Mouse (Mus musculus) brain, embryonic 18.5 days (tissue): ENCODE data around the gene Igfbp5.

Experiments used
- DNase-seq: peaks from one replicate; pipeline ENCODE4 v3.0.0-alpha.2; 2012; ENCODE audit warnings: low read depth, low spot score

Gene Igfbp5

DNA sequence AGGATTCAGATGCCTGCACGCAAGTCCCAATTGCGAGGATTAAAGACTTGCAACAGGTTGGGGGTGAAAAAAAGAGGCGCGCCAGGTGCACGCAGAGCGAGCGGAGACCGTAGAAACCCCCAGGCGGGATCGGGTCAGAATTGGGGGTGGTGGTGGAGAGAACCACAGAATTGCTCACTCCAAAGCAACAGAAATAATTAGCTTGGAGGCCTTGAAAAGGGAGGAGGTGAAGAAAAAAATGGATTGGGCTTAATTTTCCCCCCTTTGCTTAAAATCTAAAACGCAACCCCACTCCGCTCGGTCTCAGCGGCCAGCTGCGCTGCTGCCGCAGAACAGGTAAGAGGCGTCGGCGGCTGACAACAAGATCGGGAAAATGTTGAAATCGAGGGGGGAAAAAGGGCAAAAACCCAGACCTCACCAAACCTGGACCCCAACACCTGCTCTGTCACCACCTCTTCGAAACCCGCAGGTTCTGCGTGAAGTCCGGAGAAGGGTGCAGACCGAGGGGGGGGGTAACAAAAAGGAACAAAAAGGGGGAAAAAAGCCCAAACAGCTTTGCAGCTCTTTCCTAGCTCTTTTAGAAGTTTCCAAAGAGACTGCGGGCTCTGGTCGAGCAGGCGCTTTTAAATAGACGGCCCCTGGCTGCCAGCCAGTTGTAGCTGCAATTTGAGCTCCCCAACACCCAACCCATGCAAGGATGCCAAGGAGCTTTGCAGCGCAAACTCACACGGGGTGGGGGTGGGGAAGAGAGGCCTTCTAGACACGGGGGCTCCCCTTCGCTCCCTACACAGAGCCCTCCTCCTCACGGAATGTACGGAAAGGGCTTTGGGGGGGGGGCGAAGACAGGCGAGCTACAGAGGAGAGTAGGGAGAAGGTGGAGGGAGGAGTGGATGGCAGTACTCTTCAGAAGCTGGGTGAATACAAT lies at the start of gene Igfbp5:
TSS of gene Igfbp5 (minus strand) at position 598 of the 925 bp plus-strand sequence.
- no peak for DNase-seq

DNA sequence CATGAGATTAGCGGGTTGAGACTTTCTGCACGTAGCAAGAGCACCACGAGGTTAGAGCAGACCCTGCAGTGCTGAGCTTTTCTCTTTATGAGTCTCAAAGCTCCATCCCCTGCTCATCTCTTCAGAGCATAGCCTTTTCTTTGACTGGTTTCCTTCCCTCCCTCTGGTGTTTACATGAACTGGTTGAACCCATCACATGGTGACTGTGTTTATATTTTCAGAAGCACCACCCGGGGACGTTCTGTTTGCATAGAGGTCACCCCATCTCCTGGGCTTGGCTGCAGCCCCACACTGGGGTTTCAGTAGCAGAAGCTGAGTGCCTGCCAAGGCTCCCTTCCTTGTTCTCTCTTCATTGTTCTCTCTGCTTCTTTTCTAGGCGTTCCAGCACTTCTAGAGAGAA lies 40.1 kb upstream of the Igfbp5 start:
- no peak for DNase-seq

DNA sequence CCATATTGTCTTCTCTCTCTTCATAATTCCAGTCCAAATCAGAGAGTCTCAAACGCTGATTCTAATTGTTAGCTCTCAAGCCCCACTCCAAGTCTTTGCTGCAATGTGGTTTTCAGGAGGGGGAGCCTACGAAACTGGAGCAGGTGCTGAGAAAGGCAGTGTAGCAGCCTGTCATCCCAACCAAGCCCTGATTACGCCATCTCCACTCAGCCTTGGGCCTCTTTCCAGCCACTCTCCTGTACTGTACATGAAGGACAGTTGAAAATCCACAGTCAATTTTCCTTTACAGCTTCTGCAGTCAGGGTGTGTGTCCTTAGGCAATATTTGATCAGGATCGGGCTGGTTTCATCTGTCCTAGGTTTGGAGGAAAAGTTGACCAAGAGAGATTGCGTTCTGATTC lies 38.4 kb upstream of the Igfbp5 start:
- no peak for DNase-seq

DNA sequence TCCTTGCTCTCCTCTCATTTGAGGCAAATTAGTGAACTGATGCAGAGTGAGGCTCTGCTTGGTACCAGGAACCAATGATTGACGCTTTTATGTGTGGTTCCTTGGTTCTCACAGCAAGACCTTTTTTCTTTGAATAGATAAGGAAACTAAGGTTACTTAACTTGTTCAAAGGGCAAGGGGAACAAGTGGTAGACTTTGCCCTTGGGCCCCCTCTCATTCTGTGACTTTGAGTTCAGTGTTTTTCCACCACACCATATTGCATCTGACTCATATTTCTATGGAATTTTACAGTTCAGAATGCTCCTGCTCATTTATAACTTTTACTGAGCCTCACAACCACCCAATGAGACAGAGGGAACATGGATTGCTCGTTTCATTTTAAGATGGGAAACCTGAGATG lies 21.1 kb upstream of the Igfbp5 start:
- no peak for DNase-seq

DNA sequence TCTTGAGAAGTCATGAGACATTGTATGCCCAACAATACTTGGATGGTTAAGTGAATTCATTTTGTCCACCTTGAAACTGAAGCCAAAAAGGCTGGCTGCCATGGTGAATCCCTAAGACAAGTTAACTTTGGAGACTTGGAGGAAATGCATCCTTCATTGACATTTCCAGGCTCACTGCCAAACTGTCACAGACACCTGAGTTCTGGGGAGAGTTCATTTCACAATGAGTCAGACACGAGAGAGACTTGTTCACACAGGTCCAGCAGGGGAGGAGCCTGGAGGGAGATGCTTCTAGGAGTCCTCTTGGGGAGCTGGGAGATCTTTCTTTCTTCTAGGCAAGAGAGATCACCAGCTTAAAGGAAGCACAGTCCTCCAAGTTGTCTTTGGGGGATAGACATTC lies 13.2 kb upstream of the Igfbp5 start:
- no peak for DNase-seq

DNA sequence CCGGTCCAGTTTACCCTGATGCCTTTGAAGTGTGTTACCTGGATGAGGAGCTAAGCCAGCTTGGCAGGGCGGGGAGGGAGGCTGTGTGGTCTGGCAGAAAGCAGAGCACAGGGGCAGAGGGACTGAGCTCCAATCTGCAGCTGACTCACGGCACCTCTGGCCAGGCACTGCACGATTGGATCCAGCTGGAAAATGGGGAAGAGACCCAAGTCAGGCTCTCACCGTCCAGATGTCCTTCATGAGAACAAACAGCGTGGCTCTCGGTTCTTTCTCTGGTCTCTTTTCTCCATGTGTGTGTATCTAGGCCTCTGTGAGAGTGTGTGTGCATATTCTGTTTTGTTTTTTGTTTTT lies 11.1 kb upstream of the Igfbp5 start:
- no peak for DNase-seq

DNA sequence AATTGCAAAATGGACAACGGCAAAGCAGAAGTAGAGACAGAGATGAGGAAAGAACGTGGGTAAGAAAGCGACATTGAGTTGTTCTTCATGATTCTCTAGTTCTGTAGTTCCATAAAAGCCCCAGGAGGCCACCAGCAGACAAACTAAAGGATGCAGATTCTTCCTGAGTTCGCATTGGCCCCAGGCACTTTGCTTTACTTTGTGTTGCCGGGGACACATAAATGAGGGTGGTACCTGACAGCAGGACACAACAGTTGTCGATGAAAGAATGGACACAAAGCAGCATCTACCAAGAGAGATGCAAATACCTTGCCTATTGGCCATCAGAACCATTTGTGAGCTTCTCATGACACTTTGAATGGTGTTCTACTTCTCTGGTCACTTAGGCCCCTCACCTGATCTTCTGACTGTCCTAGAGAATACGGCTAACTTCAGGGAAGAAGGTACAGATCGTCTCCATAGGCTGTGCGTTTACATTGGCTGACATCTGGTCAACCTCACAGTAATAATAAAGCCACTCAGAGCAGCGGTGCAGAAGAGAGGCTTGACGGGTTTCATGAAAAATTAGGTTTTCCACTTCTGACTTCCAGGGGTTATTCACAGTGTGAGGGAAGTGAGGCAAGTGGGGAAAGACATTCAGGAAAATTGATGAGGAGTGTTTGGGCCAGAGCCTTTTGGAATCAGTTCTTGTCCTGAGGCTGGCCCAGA lies 10.6 kb upstream of the Igfbp5 start:
- DNase-seq = no peak

DNA sequence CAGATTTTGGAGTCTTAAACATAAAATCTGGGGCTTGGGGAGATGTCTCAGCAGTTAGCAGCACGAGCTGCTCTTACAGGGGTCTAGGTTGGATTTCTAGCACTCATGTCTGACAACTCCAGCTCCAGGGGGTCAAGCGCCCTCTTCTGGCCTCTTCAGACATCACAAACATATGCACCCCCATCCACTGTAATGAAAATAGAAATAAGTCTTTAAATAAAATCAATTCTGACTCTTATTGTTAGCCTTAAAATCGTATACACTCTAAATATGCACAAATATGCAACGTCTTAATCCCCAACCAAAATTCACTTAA lies 4.6 kb upstream of the Igfbp5 start:
- DNase-seq = no peak

DNA sequence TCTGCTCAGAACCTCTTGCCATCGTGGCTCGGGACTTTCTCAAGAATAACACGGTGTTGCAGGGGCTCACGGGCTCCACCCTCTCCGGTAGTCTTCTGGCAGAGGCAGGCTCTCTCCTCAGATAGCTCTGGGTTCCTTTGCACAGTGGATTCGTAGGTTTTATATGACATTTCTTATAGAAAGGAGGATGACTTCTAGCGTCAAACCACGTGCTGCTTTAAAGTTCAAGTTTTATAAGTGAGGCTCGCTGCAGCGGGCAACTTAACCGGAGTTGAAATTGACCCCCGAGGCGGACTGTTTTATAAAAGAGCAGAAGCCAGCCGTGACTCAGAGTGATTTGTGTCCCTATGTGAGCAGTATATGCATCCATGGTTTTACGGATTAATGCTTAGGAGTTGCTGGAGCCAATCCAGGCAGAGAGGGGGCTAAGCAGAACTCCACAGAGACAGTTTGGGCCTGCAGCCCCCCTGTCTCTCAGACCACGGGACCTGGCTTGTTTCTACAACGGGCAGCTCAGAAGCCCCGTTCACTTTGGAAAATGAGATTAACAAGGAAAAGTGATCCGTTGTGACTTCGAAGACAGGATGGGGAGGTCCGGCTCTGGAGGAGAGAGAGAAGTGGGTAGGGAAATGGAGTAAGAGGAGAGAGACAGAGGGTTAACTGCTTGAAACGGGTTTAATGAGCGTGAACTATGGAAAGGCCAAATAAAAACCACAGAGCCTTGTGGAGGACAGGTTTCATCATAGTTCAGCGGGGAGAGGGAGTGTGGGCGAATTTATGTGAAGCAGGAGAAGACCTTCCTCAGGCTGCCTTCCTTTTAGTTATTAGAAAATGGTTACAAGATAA lies 4.0 kb upstream of the Igfbp5 start:
- DNase-seq = no peak

DNA sequence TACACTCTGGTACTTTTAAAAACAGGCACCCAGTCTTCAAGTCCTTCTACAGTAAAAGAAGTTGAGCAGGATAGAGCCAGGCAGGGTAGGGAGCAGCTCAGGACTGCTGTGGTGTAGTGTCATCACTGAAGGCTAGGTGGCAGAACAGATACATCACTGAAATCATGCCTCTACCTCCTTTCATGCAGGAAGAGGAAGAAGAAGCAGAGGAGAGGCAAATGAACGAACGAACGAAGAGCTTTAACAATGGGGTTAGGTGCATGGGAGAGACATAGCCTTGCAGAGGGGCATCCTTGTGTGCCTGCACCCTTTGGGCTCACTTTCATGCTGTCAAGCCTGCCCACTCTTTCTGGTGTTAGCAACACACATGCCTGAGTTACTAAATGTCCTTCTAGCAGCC lies 3.2 kb upstream of the Igfbp5 start:
- no peak for DNase-seq

DNA sequence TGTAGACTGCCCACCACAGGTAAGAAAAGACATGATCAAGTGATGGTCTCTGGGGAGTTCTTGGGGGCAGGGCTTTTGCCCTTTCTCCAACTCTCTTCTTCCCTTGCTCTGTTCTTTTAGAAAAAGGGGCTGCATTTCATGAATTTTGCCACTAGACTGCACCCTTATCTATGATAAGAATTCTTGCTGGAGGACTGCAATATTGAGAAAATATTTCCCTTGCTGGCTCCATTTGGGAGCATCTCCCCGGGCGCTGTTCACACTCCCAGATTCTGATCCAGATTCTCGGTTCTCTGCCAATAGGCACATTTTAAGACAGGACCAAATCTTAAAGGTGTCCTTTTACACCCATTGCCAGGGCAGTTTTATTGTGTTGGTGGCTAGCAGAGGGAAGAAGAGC lies 1.4 kb upstream of the Igfbp5 start:
- DNase-seq = no peak

DNA sequence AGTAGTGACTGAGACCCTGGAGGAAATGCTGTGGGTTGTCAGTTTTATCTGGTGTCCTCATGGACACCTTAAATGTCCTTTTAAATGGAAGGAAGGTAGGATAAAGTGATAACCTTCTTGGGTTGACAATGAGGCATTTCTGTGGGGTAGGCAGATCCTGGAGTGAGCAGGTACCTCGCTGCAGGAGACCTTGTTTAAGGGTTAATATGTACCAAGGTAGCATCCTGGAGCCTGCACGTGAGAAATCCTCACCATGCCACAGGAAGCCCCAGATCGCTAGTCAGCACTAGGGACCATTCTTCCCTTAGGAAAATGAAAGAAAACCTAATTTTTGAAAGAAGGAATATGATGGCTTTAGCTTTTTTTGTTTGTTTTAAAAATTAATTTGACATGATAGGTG lies 1.0 kb upstream of the Igfbp5 start:
- DNase-seq = no peak

DNA sequence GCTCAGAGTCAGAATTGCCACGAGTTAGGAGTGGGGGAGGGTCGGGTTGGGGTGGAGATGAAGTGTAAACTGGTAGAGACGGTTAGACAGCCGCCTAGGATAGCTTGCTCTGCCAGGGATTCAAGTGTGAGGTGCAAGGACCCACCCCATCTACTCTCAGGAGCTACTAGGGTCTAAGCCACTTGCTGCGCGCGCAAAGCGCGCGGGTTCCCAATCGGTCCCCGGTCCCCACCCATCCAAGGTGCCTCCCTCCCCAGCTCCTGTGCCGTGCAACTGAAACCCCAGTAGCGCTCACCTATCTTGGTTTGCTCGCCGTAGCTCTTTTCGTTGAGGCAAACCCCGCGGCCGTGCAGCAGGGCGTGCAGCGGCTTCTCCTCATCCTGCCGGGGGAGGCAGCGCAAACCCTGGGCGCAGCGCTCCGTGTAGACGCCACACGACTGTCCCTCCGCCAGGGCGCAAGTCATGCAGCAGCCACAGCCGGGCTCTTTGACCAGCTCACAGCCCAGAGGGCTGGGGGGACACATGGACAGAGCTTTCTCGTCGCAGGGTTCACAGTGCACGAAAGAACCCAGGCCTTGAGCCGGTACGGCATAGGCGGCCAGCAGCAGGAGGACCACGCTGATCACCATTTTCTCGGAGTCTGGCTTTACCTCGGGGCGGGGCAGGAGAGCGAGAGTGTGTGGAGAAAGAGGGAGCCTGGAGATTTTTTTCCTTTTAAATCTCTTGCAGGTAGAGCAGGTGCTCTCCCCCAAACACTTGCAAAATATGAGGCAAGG lies 985 bp downstream of the Igfbp5 start:
- DNase-seq = no peak

DNA sequence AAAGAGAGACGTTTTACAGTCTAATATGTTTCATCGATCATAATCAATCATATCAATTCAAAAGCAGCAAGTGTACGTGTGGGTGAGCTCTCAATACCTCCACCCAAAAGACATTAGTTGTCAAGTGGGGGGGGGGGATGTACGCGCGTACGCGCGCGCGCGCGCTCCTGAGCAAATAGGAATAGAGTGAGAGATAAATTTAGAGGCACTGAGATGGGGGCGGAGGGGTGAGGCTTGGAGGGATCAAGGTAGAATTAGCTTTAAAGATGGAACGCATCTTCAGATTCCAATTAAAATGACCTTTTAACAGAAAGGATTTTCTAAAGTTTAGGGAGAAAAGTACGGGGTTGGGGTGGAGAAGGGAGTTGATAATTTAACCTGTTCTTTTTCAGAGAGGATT lies 1.6 kb downstream of the Igfbp5 start:
- no peak for DNase-seq

DNA sequence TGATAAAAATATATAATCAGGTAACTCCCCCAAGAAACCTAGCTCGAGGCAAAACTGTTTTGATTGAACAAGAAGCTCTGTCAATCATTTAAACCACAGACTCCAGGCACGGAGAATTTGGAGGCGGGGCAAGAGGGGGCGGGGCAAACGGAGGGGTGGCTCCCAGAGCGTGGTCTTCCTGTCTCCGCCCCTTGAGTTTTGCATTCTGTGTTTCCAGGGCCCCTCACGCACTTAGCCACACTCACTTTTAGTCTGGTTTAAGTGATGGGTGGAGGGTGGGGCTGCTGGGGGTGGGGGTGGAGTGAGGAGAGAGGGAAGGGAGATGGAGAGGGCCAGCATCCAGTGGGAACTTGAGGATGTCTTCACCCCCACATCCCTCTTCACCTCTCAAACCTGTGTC lies 2.2 kb downstream of the Igfbp5 start:
- no peak for DNase-seq

DNA sequence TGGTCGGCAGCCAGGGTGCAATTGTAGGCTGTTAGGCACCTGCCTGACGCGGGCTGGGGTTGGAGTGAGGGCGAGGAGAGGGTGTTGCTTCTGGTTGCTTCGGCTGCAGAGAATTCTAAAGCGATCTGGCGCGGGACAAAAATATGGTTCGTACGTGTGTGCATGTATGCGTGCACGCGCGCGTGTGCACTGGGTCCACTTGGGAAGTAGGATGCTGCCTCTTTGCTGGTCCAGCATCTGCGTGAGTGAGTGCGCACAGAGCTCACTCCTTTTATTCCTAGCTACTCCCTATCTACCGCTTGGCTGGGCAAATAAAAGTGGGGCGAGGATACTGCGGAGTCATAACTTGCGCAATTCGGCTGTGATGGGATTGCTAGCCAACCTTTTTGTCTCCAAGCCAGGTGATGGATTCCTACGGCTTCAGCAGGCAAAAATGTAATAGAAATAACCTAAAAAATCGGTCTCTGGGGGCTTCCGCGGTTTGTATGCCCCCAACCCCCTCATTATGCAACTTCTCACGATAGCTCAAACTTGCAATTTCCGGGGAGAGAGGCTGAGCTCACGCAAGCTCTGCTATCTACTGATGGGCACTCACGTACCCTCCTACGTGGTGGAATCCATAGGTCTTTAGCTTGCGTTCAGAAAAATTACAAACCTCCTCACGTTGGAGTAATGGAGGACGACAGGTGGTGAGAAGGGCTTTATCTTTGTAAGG lies 2.8 kb downstream of the Igfbp5 start:
- no peak for DNase-seq

DNA sequence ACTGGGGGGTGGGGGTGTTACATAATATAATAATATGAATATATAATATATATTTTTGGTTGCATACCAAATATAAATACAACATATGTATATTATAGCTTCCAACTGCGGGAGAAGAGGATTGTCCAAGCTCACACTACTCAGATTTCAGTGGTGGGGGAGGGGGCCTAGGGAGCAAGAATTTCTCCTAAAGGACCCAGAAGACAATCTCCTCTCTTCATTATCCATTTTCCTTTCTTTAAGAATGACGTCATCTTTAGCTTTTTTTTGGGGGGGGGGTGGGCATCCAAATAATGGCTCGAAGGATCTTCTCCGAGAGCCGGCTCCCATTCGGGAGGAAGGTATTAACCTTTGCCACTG lies 3.4 kb downstream of the Igfbp5 start:
- no peak for DNase-seq

DNA sequence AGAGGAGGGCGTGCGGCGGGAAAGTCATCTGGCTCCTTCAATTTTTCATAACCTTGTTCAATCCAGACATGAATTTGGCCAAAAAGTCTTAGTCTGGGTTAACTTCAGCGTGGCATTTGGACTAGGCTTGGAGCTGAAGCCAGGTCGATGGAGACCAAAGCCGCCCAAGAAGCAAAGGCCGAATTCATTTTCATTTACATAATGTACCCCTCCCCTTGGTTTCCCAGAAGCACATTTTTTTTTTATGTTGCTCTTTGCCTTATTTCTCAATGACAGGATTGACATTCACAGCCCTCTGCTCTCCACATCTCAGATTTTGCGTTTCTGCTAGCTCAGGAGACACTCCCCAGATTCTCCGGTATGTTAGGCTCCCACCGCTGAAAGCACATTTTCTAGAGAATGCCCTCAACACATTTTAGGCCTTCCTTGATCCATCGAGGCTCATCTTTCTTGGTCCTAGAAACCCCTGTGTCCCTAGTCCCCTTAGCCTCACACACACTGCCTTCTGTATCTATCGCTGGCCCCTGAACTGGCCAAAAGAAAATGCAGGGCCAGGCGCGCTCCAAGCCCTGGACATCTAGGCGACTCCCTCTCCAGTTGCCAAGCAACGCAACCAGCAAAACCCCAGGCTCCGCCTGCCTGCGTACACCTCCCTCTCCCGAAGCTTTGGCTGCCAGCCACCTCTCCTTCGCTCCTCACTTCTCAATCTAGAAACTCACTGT lies 3.9 kb downstream of the Igfbp5 start:
- DNase-seq = peak; percentile 79

DNA sequence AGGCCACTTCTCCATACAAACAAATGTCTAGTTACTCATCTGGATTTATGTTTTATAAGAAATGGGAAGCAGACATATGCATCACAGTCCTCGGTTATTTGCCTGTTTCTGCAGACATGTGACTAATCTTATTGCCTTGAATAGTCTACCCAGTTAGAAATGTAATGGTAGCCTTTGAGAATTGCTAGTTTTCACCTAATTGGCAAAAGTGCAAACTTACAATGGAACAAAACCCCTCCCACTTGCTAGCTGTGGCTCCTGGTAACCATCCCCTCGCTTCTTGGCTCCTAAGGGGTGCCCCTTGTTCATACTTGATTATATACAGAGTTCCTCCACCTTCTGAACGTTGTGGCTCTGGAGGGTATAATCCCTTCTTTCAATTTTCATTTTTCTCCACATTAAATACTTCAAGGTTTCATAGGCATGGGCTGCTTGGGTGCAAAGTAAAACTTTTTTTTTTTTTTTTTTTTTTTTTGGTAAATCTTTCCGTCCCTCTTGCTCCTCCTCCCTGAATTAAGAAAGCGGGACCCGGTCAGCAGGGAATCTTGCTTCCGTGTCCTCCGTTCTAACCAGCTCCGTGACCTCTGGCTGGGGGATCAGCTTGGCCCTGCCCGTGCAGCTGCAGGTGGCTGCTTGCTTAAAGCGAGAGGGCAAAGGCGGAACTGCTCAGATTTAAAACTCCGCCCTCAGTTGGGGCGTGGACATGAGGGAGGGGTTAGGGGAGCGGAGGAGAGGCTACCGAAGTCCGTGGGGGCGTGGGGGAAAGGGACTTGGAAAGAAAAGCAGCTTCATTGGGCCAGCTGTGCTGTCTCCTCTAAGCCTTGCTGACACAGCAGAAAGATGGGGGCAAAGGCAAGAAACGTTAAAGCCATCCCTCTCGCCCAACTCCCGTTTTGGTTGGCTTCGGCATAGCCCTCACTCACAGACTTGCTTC lies 4.7 kb downstream of the Igfbp5 start:
- DNase-seq = no peak
